Mouse (Mus musculus) stomach, postnatal 0 days (tissue): ENCODE data around the gene Dnaaf1. TPM values are rescaled to one million over a fixed set of nuclear protein-coding genes. Genes with fewer than 3 reads are reported as not detected.
A peak's percentile ranks its signal among the peaks of the same experiment; 100 is the strongest.

Experiments
- ATAC-seq: fragments of 200-750 bp; cut with Nextera tagmentation; 2 replicates; pipeline ENCODE4 v1.8.0; 2017; ENCODE audit not compliant: low FRiP score, low TSS enrichment
- DNase-seq: peaks from one replicate; pipeline ENCODE4 v3.0.0-alpha.2; 2016; ENCODE audit warnings: low spot score
- H3K27ac ChIP-seq: fragments of 300-500 bp; sonication (generic); replicated peaks from 2 replicates; pipeline ENCODE4 v1.5.1; 2014; ENCODE audit warnings: mild to moderate bottlenecking, control low read depth
- H3K27me3 ChIP-seq: fragments of 300-500 bp; sonication (generic); 2 replicates; pipeline ENCODE4 v1.6.1; 2014; ENCODE audit warnings: low read length; ENCODE audit not compliant: control insufficient read depth, insufficient read depth
- H3K36me3 ChIP-seq: fragments of 300-500 bp; sonication (generic); 2 replicates; pipeline ENCODE4 v1.6.1; 2014; ENCODE audit warnings: low read length, mixed read lengths; ENCODE audit not compliant: control insufficient read depth, insufficient read depth
- H3K4me1 ChIP-seq: fragments of 300-500 bp; sonication (generic); replicated peaks from 2 replicates; pipeline ENCODE4 v1.6.1; 2014; ENCODE audit warnings: antibody characterized with exemption; ENCODE audit not compliant: control insufficient read depth, insufficient read depth
- H3K4me2 ChIP-seq: fragments of 300-500 bp; sonication (generic); replicated peaks from 2 replicates; pipeline ENCODE4 v1.6.1; 2014; ENCODE audit warnings: low read depth, mild to moderate bottlenecking, control low read depth, moderate library complexity
- H3K4me3 ChIP-seq: fragments of 300-500 bp; sonication (generic); 2 replicates; pipeline ENCODE4 v1.5.1; 2014; ENCODE audit warnings: low read depth, low read length, control low read depth
- H3K9ac ChIP-seq: fragments of 300-500 bp; sonication (generic); 2 replicates; pipeline ENCODE4 v1.6.1; 2014; ENCODE audit warnings: mild to moderate bottlenecking, low read length, control low read depth, mixed read lengths
- H3K9me3 ChIP-seq: fragments of 300-500 bp; sonication (generic); 2 replicates; pipeline ENCODE4 v1.6.1; 2016; ENCODE audit warnings: low read length; ENCODE audit not compliant: control insufficient read depth
- CTCF ChIP-seq: IDR thresholded peaks from 2 replicates; pipeline ENCODE4 v1.5.1; 2016; ENCODE audit warnings: antibody characterized with exemption, low read depth, mild to moderate bottlenecking, moderate library complexity
- EP300 ChIP-seq: optimal IDR thresholded peaks from 2 replicates; pipeline ENCODE3; 2016; ENCODE audit warnings: antibody characterized with exemption
- WGBS: fragments of 180-500 bp; shearing (Covaris S2); extraction: QIAGEN DNeasy Blood & Tissue Kit; methylation state at CpG from one replicate; pipeline ENCODE4 v1.1.7; 2014; 5-methylcytosine and 5-hydroxymethylcytosine counted together
- polyA plus RNA-seq: library from polyadenylated mRNA; unstranded; fragments of >200 nt; fragmentation: Nextera tagmentation; extraction: Ambion mirVana; gene quantifications from 2 replicates; pipeline ENCODE4 v1.2.1, GENCODE M21; 2015

Gene Dnaaf1
- polyA plus RNA-seq, 1 experiment from 2014 or later = 0.24 TPM

DNA sequence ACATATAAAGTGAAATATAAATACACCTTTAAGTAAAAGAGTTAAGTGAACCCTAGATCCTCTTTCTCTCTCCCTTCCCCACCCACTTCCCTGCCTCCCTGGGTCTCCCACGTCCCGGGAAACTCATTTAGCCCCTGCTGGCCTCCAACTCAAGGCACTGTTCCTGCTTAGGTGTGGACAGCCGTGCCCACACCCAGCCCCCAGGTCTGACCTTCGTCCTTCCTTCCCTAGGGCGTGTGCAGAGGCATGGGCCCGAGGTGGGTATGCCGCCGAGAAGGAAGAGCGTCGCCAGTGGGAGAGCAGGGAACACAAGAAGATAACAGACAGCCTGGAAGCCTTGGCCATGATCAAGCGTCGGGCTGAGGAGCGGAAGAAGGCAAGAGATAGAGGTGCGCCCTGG is 15.3 kb downstream of the Dnaaf1 start:
- no peaks in the 10 kb centered on the region for H3K9me3 ChIP-seq
- no peak overlapping the region for H3K9ac ChIP-seq
- H3K4me1 ChIP-seq = no peaks in the 10 kb centered on the region
- peak; percentile 51 for DNase-seq
- H3K4me2 ChIP-seq = no peak overlapping the region
- no peak overlapping the region for H3K4me3 ChIP-seq
- no peak overlapping the region for H3K27ac ChIP-seq
- no peak for TF ChIP-seq EP300
- TF ChIP-seq CTCF = no peak
- 68% methylated on average over 14 of the region's 14 CpGs for WGBS
- peak; percentile 46; the same call in 1 of the 2 replicates for ATAC-seq
- H3K36me3 ChIP-seq = no peaks in the 10 kb centered on the region
- H3K27me3 ChIP-seq = no peaks in the 10 kb centered on the region

GRCm38 (mm10) chr8:119591456-119591855 is 16.4 kb downstream of the Dnaaf1 start:
- H3K36me3 ChIP-seq = no peaks in the 10 kb centered on the region
- WGBS = 82% methylated on average over 7 of the region's 7 CpGs
- no peak overlapping the region for H3K27ac ChIP-seq
- no peak for TF ChIP-seq EP300
- no peak for TF ChIP-seq CTCF
- H3K4me2 ChIP-seq = no peak overlapping the region
- H3K9me3 ChIP-seq = no peaks in the 10 kb centered on the region
- H3K9ac ChIP-seq = no peak overlapping the region
- no peak overlapping the region for H3K4me3 ChIP-seq
- DNase-seq (no peak), ATAC-seq (no peak)
- no peaks in the 10 kb centered on the region for H3K27me3 ChIP-seq
- H3K4me1 ChIP-seq = no peaks in the 10 kb centered on the region

- Histone ChIP-seq H3K27me3 (no peaks in the 10 kb centered on the region), H3K9ac (0 out of 2 replicates have a peak overlapping the region, but pooled peaks have one; percentile 77), H3K4me3 (no peak overlapping the region), H3K9me3 (no peaks in the 10 kb centered on the region), H3K4me2 (peak overlapping the region; percentile 72), H3K4me1 (no peaks in the 10 kb centered on the region), H3K27ac (no peak overlapping the region), H3K36me3 (peaks cover 17% of the 10 kb centered on the region)
- TF ChIP-seq EP300 (no peak), CTCF (no peak)
- DNase-seq = no peak
- no peak for ATAC-seq
- WGBS = 93% methylated on average over 4 of the region's 4 CpGs
Measured at GRCm38 (mm10) chr8:119603771-119604170, 28.7 kb downstream of the Dnaaf1 start.

DNA sequence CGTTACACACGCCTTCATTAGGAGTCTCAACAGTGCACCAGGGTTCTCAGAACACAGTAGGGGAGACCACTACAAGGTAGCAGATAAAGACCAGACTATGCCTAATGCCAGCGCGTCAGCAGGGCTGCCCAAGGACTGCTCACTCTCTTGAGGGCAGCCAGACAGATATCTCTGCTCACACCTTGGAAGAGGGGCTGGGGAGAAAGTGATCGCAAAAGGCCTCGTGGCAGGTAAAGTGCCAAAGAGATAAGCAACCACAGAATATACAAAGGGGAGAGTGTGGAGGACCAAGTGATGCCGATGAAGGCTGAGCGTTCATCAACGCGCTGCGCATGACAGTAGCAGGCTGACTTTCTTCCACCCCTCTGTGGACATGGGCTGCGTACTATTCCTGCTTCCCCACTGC is 29.4 kb downstream of the Dnaaf1 start:
- DNase-seq = no peak
- peaks cover 15% of the 10 kb centered on the region for H3K36me3 ChIP-seq
- peaks cover 3% of the 10 kb centered on the region; the same call in 1 of the 2 replicates for H3K9me3 ChIP-seq
- H3K27ac ChIP-seq = peak overlapping the region; percentile 70
- H3K9ac ChIP-seq = peak overlapping the region; percentile 77
- TF ChIP-seq CTCF (no peak), EP300 (no peak)
- no peaks in the 10 kb centered on the region for H3K27me3 ChIP-seq
- WGBS = 27% methylated on average over 12 of the region's 12 CpGs
- peak; percentile 8; the same call in 1 of the 2 replicates for ATAC-seq
- no peaks in the 10 kb centered on the region for H3K4me1 ChIP-seq
- peak overlapping the region; percentile 64 for H3K4me3 ChIP-seq
- peak overlapping the region; percentile 72 for H3K4me2 ChIP-seq

DNA sequence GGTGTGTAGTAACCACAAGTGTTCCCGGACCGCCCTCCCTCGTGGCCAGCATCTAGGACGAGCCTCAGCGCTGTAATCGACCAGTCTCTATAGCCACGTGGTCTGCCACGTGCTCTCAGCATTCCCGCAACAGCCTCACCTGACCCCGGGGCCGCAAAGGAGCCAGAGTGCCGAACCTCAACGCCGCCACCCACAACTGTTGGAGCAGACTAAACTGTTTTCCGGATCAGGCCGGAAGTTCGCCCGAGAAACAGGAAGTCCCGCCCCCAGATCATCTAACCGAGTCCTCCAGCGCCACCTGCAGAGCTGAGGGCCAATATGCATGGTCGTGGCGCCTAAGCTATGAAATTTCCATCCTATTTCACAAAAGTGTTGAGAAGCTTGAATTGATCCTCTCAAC is 30.0 kb downstream of the Dnaaf1 start, which contains the start of gene Taf1c:
Gene Taf1c (minus strand): TSS at position 227 of the 400 bp plus-strand sequence.
- Histone ChIP-seq H3K36me3 (peaks cover 13% of the 10 kb centered on the region; the same call in 1 of the 2 replicates), H3K4me3 (peak within 1 kb of the TSS; percentile 64), H3K4me1 (no peaks in the 10 kb centered on the region), H3K27ac (peak within 1 kb of the TSS; percentile 70), H3K9ac (peak within 1 kb of the TSS; percentile 77), H3K4me2 (peak within 1 kb of the TSS; percentile 72), H3K9me3 (peaks cover 3% of the 10 kb centered on the region; the same call in 1 of the 2 replicates), H3K27me3 (no peaks in the 10 kb centered on the region)
- 0% methylated on average over 23 of the region's 23 CpGs for WGBS
- TF ChIP-seq CTCF = peak; percentile 93
- TF ChIP-seq EP300 = no peak
- ATAC-seq (peak; percentile 92), DNase-seq (peak; percentile 94)

DNA sequence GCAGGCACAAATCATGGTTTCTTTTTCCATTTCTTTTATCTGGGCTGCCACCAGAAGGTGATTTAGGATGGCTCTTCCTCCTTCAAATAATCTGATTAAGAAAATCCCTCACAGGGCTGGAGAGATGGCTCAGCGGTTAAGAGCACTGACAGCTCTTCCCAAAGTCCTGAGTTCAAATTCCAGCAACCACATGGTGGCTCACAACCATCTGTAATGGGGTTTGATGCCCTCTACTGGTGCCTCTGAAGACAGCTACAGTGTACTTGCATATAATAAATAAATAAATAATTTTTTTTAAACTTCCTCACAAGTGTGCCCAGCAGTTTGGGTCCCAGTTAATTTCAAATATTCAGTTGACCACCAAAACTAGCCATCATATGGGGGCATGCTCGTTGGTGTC is 31.2 kb downstream of the Dnaaf1 start:
- H3K27ac ChIP-seq = no peak overlapping the region
- no peaks in the 10 kb centered on the region for H3K27me3 ChIP-seq
- H3K9ac ChIP-seq = no peak overlapping the region
- WGBS = 78% methylated on average over 2 of the region's 2 CpGs
- no peak for DNase-seq
- H3K36me3 ChIP-seq = peaks cover 4% of the 10 kb centered on the region; the same call in 1 of the 2 replicates
- ATAC-seq = no peak
- H3K4me3 ChIP-seq = no peak overlapping the region
- H3K4me1 ChIP-seq = no peaks in the 10 kb centered on the region
- H3K4me2 ChIP-seq = no peak overlapping the region
- peaks cover 3% of the 10 kb centered on the region; the same call in 1 of the 2 replicates for H3K9me3 ChIP-seq
- TF ChIP-seq EP300 (no peak), CTCF (peak; percentile 56)
